Mouse (Mus musculus) cerebellum, adult 2 months (tissue): ENCODE data around the gene Vps13c.

ENCODE experiments used
- CTCF ChIP-seq: fragments of 200-500 bp; IDR thresholded peaks from 2 replicates; pipeline ENCODE4 v1.5.1; 2011; ENCODE audit warnings: low read depth, mild to moderate bottlenecking, control low read depth, low read length, moderate library complexity, borderline replicate concordance; ENCODE audit not compliant: insufficient read depth
- POLR2A ChIP-seq: fragments of 200-500 bp; IDR thresholded peaks from 2 replicates; pipeline ENCODE4 v1.6.1; 2011; ENCODE audit warnings: low read length, control low read depth, borderline replicate concordance; ENCODE audit not compliant: insufficient read depth

- TF ChIP-seq POLR2A (no peak), CTCF (no peak)
These were observed 38.1 kb downstream of the Vps13c start for GRCm38 (mm10) chr9:67878197-67878769.
